Mouse (Mus musculus) liver, postnatal 0 days (tissue): Measurements from ENCODE around the gene Nt5dc1. TPM values are rescaled to one million over a fixed set of nuclear protein-coding genes. Genes with fewer than 3 reads are reported as not detected.
A peak's percentile ranks its signal among the peaks of the same experiment; 100 is the strongest.
"Not testable (repeated sequence)": the region's sequence is repeated elsewhere in the genome, so short reads cannot be mapped to it uniquely, and the experiment has no call there.

ENCODE experiments used
- ATAC-seq: fragments of 200-750 bp; cut with Nextera tagmentation; 2 replicates; pipeline ENCODE4 v1.8.0; 2017; ENCODE audit warnings: mild to moderate bottlenecking, moderate library complexity
- DNase-seq: peaks from one replicate; pipeline ENCODE4 v3.0.0-alpha.2; 2016
- H3K27ac ChIP-seq: fragments of 300-500 bp; sonication (generic); 2 replicates; pipeline ENCODE4 v1.5.1; 2014; ENCODE audit warnings: antibody characterized with exemption, moderate library complexity, mild to moderate bottlenecking, low read depth
- H3K27me3 ChIP-seq: fragments of 300-500 bp; sonication (generic); 2 replicates; pipeline ENCODE4 v1.6.1; 2014; ENCODE audit warnings: low read length, control low read depth, mixed read lengths; ENCODE audit not compliant: insufficient read depth
- H3K36me3 ChIP-seq: fragments of 300-500 bp; sonication (generic); replicated peaks from 2 replicates; pipeline ENCODE4 v1.6.1; 2014; ENCODE audit warnings: mild to moderate bottlenecking, control low read depth, low read length, moderate library complexity, mixed read lengths; ENCODE audit not compliant: insufficient read depth
- H3K4me1 ChIP-seq: fragments of 300-500 bp; sonication (generic); 2 replicates; pipeline ENCODE4 v1.6.1; 2014; ENCODE audit warnings: antibody characterized with exemption, mild to moderate bottlenecking, control low read depth; ENCODE audit not compliant: insufficient read depth
- H3K4me2 ChIP-seq: fragments of 300-500 bp; sonication (generic); 2 replicates; pipeline ENCODE4 v1.6.1; 2014; ENCODE audit warnings: low read depth, mild to moderate bottlenecking, low read length, moderate library complexity, mixed read lengths
- H3K4me3 ChIP-seq: fragments of 300-500 bp; sonication (generic); 2 replicates; pipeline ENCODE4 v1.5.1; 2014; ENCODE audit warnings: low read depth, low read length
- H3K9ac ChIP-seq: fragments of 300-500 bp; sonication (generic); replicated peaks from 2 replicates; pipeline ENCODE4 v1.6.1; 2014; ENCODE audit warnings: mild to moderate bottlenecking, moderate library complexity
- H3K9me3 ChIP-seq: fragments of 300-500 bp; sonication (generic); 2 replicates; pipeline ENCODE4 v1.6.1; 2016; ENCODE audit warnings: mild to moderate bottlenecking, control low read depth, low read length, mixed read lengths
- CTCF ChIP-seq: sonication (generic); IDR thresholded peaks from 2 replicates; pipeline ENCODE4 v1.5.1; 2016; ENCODE audit warnings: antibody characterized with exemption, low read depth
- EP300 ChIP-seq: IDR thresholded peaks from 2 replicates; pipeline ENCODE4 v1.6.1; 2016; ENCODE audit warnings: antibody characterized with exemption, low read depth, mild to moderate bottlenecking
- WGBS: fragments of 180-500 bp; shearing (Covaris S2); extraction: QIAGEN DNeasy Blood & Tissue Kit; methylation state at CpG from one replicate; pipeline ENCODE4 v1.1.7; 2014; ENCODE audit not compliant: insufficient replicate concordance; 5-methylcytosine and 5-hydroxymethylcytosine counted together
- polyA plus RNA-seq: library from polyadenylated mRNA; unstranded; fragments of >200 nt; fragmentation: Nextera tagmentation; extraction: Ambion mirVana; gene quantifications from 2 replicates; pipeline ENCODE4 v1.2.1, GENCODE M21; 2015

Gene Nt5dc1
- polyA plus RNA-seq, 1 experiment from 2014 or later: 8.0 TPM

DNA sequence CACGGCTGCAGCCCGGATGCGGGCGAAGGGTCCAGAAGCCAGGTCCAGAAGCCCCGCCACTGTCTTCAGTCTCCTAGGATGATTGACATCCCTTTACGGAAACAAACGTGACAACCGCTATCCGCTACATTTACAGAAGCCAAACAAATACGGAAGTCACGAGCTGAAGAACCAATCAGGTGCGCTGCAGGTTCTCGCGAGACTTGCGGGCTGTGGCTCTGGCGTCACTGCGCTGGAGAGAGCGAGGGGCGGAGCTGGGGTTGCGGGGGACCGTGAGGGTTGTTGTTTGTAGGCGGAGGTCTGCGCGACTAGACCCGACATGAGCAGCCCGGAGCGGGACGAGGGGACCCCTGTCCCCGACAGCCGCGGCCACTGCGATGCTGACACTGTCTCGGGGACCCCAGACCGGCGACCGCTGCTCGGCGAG is 136.4 kb downstream of the Nt5dc1 start, which contains the start of gene Tspyl1:
TSS of gene Tspyl1 (plus strand) at position 229 of the 427 bp plus-strand sequence.
- Histone ChIP-seq H3K4me2 (peak within 1 kb of the TSS; percentile 92), H3K4me3 (peak within 1 kb of the TSS; percentile 99), H3K9ac (peak within 1 kb of the TSS; percentile 98), H3K27ac (peak within 1 kb of the TSS; percentile 91), H3K27me3 (no peaks in the 10 kb centered on the region), H3K9me3 (no peaks in the 10 kb centered on the region), H3K36me3 (no peaks in the 10 kb centered on the region; the same call in 1 of the 2 replicates), H3K4me1 (peaks cover 14% of the 10 kb centered on the region)
- peak; percentile 98 for ATAC-seq
- no peak for TF ChIP-seq CTCF
- TF ChIP-seq EP300: peak; percentile 84
- DNase-seq: peak; percentile 98
- WGBS: under 1% methylated on average over 38 of the region's 38 CpGs

DNA sequence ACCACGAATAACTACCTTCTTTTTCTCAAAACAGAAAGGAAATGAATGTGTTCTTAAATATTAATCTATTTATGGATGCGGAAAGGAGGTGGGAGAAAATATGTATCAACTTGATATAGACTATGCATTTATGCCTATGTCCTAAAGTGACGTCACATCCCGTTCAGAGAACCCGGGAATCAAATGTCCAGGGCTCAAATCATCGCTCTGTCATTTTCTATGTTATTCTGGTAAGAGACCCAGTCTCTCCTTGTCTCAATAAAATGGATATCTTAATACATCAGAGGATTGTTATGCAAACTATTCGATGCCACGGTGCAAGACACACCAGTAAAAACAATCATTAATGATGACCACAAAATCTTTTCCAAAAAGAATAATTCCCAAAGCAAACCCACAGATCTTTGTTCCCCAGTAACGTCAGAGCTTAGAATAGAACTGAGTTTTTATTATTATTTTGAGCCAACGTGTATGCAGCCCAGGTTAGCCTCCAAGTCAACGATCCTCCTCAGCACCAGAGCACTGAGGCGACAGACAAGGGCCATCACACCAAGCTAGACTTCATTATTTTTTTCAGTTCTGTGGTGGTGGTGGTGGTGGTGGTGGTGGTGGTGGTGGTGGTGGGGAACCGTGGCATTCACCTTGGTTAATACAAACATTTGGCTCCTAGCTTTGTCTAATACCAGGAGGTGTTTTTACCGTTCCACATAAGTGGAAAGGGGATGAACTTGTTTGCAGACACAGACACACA is 137.0 kb downstream of the Nt5dc1 start:
- ATAC-seq (peak; percentile 13), DNase-seq (no peak)
- H3K27ac ChIP-seq: peak overlapping the region; percentile 88
- H3K4me2 ChIP-seq: peak overlapping the region; percentile 92
- no peak for TF ChIP-seq EP300
- no peak for TF ChIP-seq CTCF
- peak overlapping the region; percentile 99 for H3K4me3 ChIP-seq
- no peaks in the 10 kb centered on the region for H3K9me3 ChIP-seq
- WGBS: 17% methylated on average over 14 of the region's 14 CpGs
- H3K9ac ChIP-seq: peak overlapping the region; percentile 98
- H3K36me3 ChIP-seq: no peaks in the 10 kb centered on the region
- peaks cover 14% of the 10 kb centered on the region for H3K4me1 ChIP-seq
- no peaks in the 10 kb centered on the region for H3K27me3 ChIP-seq

DNA sequence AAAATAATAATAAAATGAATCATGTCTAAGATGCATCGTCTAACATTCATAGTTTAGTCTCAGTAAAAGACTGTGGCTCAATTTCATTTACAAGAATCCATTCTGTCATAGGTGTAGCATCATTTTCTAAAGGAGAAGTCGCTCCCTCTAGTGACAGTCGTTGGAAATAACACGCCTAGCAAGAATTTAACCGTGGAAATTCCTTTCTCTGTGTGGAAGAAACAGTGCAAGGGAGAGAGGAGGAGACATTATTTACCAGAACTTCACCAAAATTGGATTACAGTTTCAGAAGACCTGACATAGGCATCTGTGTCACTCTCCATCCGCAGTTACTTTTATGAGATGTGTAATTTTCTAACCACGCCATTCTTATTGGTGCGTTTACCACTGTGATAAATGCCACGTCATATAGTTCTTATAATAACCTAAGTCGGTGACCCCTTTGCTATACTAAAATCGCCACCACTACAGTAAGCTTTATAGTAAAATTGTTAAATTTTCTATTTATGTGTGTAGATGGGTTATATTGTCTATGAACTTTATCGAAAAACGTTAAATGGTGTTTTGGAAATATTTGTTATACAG is 137.7 kb downstream of the Nt5dc1 start:
- WGBS: 21% methylated on average over 13 of the region's 13 CpGs
- H3K4me3 ChIP-seq: peak overlapping the region; percentile 99
- ATAC-seq: no peak
- no peaks in the 10 kb centered on the region for H3K9me3 ChIP-seq
- peak; percentile 48 for DNase-seq
- no peaks in the 10 kb centered on the region for H3K27me3 ChIP-seq
- H3K4me2 ChIP-seq: peak overlapping the region; percentile 92
- no peak overlapping the region for H3K9ac ChIP-seq
- no peak for TF ChIP-seq EP300
- peak; percentile 82 for TF ChIP-seq CTCF
- peaks cover 14% of the 10 kb centered on the region for H3K4me1 ChIP-seq
- no peaks in the 10 kb centered on the region for H3K36me3 ChIP-seq
- no peak overlapping the region for H3K27ac ChIP-seq

DNA sequence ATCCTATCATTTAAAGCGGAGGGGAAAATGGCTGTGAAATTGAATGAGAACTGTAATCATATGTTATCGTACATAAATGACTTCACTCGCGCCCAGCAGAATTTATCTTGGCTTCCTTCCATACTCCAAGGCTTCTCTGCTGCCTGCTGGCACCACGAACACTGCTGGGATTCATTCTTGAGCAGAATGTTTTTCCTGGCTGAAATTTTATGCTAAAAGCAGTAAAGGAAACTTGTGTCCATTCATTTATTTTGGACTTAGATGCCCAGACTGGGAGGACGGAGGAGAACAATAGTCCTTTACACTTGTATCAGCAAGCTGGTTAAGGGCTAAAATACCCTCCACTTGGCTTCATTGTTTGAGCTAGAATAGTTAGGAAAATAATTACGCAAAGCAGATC is 146.7 kb downstream of the Nt5dc1 start:
- Histone ChIP-seq H3K4me1 (no peaks in the 10 kb centered on the region), H3K36me3 (no peaks in the 10 kb centered on the region), H3K4me2 (no peak overlapping the region), H3K27me3 (no peaks in the 10 kb centered on the region), H3K9me3 (no peaks in the 10 kb centered on the region), H3K9ac (no peak overlapping the region), H3K4me3 (no peak overlapping the region), H3K27ac (no peak overlapping the region)
- TF ChIP-seq CTCF (no peak), EP300 (no peak)
- DNase-seq (no peak), ATAC-seq (no peak)
- 77% methylated on average over 7 of the region's 7 CpGs for WGBS

DNA sequence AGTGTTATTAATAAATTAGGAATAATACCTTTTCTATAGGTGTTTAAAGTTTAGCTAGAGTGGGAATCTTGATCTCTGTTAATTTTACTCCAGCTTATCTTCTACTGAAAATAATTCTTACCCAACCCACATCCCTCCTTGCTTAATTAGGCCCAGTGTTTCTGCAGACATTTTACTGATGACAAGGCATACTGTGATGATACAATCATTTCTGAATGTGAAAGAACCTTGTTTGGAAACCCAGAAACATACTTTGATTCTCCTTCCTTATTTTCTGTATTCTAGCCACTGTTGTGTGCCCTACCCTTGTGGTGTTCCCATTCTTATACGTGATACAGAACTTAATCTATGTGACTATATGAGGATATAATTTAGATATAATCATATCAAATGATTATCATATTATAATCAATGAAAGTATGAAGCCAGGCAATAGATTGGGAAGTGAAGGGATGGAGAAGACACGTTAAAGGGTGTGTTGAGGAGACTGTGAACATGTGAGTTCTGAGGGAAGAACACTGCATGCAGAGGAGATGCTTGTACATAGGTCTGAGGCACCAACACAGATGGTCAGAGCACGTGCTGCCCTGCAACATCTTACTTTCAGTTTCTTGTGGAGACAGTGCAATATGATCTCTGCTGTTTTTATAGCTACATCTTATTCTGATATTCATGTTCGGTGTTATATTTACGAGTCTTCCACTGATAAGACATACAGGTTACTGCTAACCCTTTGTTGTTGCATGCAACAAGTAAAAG is 150.9 kb downstream of the Nt5dc1 start:
- H3K4me1 ChIP-seq: no peaks in the 10 kb centered on the region
- no peak overlapping the region for H3K4me2 ChIP-seq
- no peaks in the 10 kb centered on the region for H3K27me3 ChIP-seq
- no peak overlapping the region for H3K9ac ChIP-seq
- DNase-seq (no peak), ATAC-seq (no peak)
- H3K9me3 ChIP-seq: no peaks in the 10 kb centered on the region
- no peaks in the 10 kb centered on the region for H3K36me3 ChIP-seq
- no peak overlapping the region for H3K27ac ChIP-seq
- WGBS: 55% methylated on average over 5 of the region's 5 CpGs
- H3K4me3 ChIP-seq: no peak overlapping the region
- no peak for TF ChIP-seq EP300
- TF ChIP-seq CTCF: no peak

DNA sequence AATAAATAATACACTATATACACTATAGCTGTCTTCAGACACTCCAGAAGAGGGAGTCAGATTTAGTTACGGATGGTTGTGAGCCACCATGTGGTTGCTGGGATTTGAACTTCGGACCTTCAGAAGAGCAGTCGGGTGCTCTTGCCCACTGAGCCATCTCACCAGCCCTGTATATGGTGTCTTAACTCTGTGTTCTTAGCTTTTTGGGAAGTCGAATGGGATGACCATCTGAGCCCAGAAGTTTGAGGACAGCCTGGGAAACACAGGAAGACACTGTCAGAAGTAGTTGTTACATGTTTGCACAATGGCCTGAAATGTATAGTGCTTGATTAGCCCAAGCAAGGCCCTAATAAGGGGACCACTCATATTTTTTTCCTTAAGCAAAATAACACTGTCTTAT is 153.2 kb downstream of the Nt5dc1 start:
- 78% methylated on average over 4 of the region's 4 CpGs for WGBS
- no peak overlapping the region for H3K9ac ChIP-seq
- no peaks in the 10 kb centered on the region for H3K4me1 ChIP-seq
- H3K4me3 ChIP-seq: no peak overlapping the region
- no peaks in the 10 kb centered on the region for H3K9me3 ChIP-seq
- H3K36me3 ChIP-seq: no peaks in the 10 kb centered on the region
- ATAC-seq (no peak), DNase-seq (no peak)
- no peaks in the 10 kb centered on the region for H3K27me3 ChIP-seq
- H3K4me2 ChIP-seq: no peak overlapping the region
- TF ChIP-seq CTCF (no peak), EP300 (no peak)
- H3K27ac ChIP-seq: no peak overlapping the region

DNA sequence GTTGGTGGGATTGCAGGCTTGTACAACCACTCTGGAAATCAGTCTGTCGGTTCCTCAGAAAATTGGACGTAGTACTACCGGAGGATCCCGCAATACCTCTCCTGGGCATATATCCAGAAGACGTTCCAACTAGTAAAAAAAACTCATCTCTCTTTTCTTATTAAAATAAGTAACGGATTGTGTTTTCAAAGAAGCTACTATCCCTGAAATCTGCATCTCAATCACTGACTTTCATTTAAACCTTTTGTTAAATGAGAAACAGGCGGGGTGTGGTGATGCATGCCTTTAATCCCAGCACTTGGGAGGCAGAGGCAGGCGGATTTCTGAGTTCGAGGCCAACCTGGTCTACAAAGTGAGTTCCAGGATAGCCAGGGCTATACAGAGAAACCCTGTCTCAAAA is 165.5 kb downstream of the Nt5dc1 start:
- not testable (repeated sequence) for DNase-seq, H3K9ac ChIP-seq
- WGBS: 83% methylated on average over 9 of the region's 9 CpGs

More for the DNA sequence above, 165.5 kb downstream of the Nt5dc1 start:
- not testable (repeated sequence) for H3K27me3 ChIP-seq, H3K4me1 ChIP-seq, H3K4me3 ChIP-seq, H3K9me3 ChIP-seq, H3K27ac ChIP-seq, ATAC-seq, H3K36me3 ChIP-seq, H3K4me2 ChIP-seq
